Comparison of ENCODE assay signal across 12 mouse cellular contexts in genomic region chr14:26814908-26815307, GRCm38 (mm10).
DNase-seq lines count a peak whose midpoint lies in the region; TF ChIP-seq lines count a peak whose summit lies in the region.
"Had no signal": no experiment of that assay in that cellular context is flagged by ENCODE, and none has a peak within 500 bp of the region (broad histone marks: within the 10 kb centered on the region; RNA-seq: fewer than 3 reads in every experiment).

No protein-coding gene starts in this region.

- WGBS in small intestine, adult 2 months = 54% methylated on average over 3 of the region's 3 CpGs

- no peak for TF ChIP-seq POLR2A in small intestine, adult 2 months (IDR thresholded peaks at IDR 0.05; ENCODE audit: low read depth, low read length)

- no peaks in the 10 kb centered on the region for H3K36me3 ChIP-seq in E14TG2a.4 (ENCODE audit: insufficient read depth, low read length)
- no peaks in the 10 kb centered on the region for H3K36me3 ChIP-seq in small intestine, adult 2 months (ENCODE audit: control insufficient read depth, insufficient read depth, low read length)
- H3K36me3 ChIP-seq: embryonic facial prominence, embryonic 15.5 days had no signal

- peak; percentile 45 for TF ChIP-seq CTCF in layer of hippocampus, adult 2 months (conservative IDR thresholded peaks at IDR 0.05)
- TF ChIP-seq CTCF in E14TG2a.4 (conservative IDR thresholded peaks at IDR 0.05; ENCODE audit: low read length) = peak; percentile 49
- TF ChIP-seq CTCF in small intestine, adult 2 months (IDR thresholded peaks at IDR 0.05; ENCODE audit: extremely low read depth, insufficient read length, insufficient replicate concordance, low read depth, low read length) = peak; percentile 19; the same call in 1 of the 2 replicates

- DNase-seq in layer of hippocampus, adult 2 months (ENCODE audit: low spot score in 2 of 2) = no peak
- DNase-seq in layer of hippocampus, postnatal 25 days (ENCODE audit: extremely low spot score in 1 of 2, low spot score in 1 of 2) = no peak
- peak; percentile 54 for DNase-seq in ZHBTc4 (ENCODE audit: low read depth, low spot score)
- DNase-seq in frontal cortex, postnatal 25 days (ENCODE audit: low spot score in 2 of 2) = no peak
- DNase-seq in adrenal gland, postnatal 10 days = no peak
- DNase-seq: adrenal gland, postnatal 14 days; cerebellum, adult 2 months; heart, adult 11 months; lung, adult 2 months had no signal

- no peaks in the 10 kb centered on the region for H3K4me1 ChIP-seq in E14TG2a.4 (replicated peaks; ENCODE audit: low read depth, low read length)
- no peaks in the 10 kb centered on the region for H3K4me1 ChIP-seq in small intestine, adult 2 months (ENCODE audit: control insufficient read depth, insufficient read depth, insufficient read length, low read length)
- H3K4me1 ChIP-seq: embryonic facial prominence, embryonic 15.5 days had no signal

- no peak overlapping the region for H3K27ac ChIP-seq in layer of hippocampus, adult 2 months
- no peak overlapping the region for H3K27ac ChIP-seq in small intestine, adult 2 months (ENCODE audit: insufficient read depth, low read depth, low read length)
- H3K27ac ChIP-seq: embryonic facial prominence, embryonic 15.5 days had no signal

- peaks cover 14% of the 10 kb centered on the region for H3K9me3 ChIP-seq in E14TG2a.4 (ENCODE audit: low read length)
- H3K9me3 ChIP-seq: embryonic facial prominence, embryonic 15.5 days had no signal

- no peaks in the 10 kb centered on the region for H3K27me3 ChIP-seq in E14TG2a.4 (ENCODE audit: insufficient read depth, low read length)
- H3K27me3 ChIP-seq in small intestine, adult 2 months (ENCODE audit: control insufficient read depth, insufficient read depth, low read length) = no peaks in the 10 kb centered on the region
- H3K27me3 ChIP-seq: embryonic facial prominence, embryonic 15.5 days had no signal

- H3K4me3 ChIP-seq in layer of hippocampus, adult 2 months = no peak overlapping the region
- no peak overlapping the region for H3K4me3 ChIP-seq in E14TG2a.4 (replicated peaks; ENCODE audit: low read length)
- H3K4me3 ChIP-seq in small intestine, adult 2 months (ENCODE audit: low read depth, low read length) = no peak overlapping the region
- H3K4me3 ChIP-seq: embryonic facial prominence, embryonic 15.5 days had no signal
